Mouse (Mus musculus) intestine, embryonic 14.5 days (tissue): ENCODE data around the gene Tmem204. TPM values are rescaled to one million over a fixed set of nuclear protein-coding genes. Genes with fewer than 3 reads are reported as not detected.

ENCODE experiments used
- ATAC-seq: fragments of 200-750 bp; cut with Nextera tagmentation; replicated peaks from 2 replicates; pipeline ENCODE4 v1.8.0; 2017; ENCODE audit warnings: low read depth, moderate number of reproducible peaks, moderate TSS enrichment, moderate library complexity; ENCODE audit not compliant: low FRiP score, low TSS enrichment
- DNase-seq: peaks from one replicate; pipeline ENCODE4 v3.0.0-alpha.2; 2018; ENCODE audit warnings: low spot score
- H3K27ac ChIP-seq: fragments of 300-500 bp; sonication (generic); 2 replicates; pipeline ENCODE4 v1.5.1; 2014; ENCODE audit warnings: low read depth, mild to moderate bottlenecking, control low read depth
- H3K27me3 ChIP-seq: fragments of 300-500 bp; sonication (generic); replicated peaks from 2 replicates; pipeline ENCODE4 v1.6.1; 2014; ENCODE audit warnings: low read length, control low read depth; ENCODE audit not compliant: control insufficient read depth, insufficient read depth
- H3K36me3 ChIP-seq: fragments of 300-500 bp; sonication (generic); 2 replicates; pipeline ENCODE4 v1.6.1; 2014; ENCODE audit warnings: low read length, control low read depth; ENCODE audit not compliant: control insufficient read depth, insufficient read depth
- H3K4me1 ChIP-seq: fragments of 300-500 bp; sonication (generic); replicated peaks from 2 replicates; pipeline ENCODE4 v1.6.1; 2014; ENCODE audit warnings: low read length, control low read depth, mixed read lengths; ENCODE audit not compliant: control insufficient read depth, insufficient read depth
- H3K4me2 ChIP-seq: fragments of 300-500 bp; sonication (generic); 2 replicates; pipeline ENCODE4 v1.6.1; 2014; ENCODE audit warnings: low read length
- H3K4me3 ChIP-seq: fragments of 300-500 bp; sonication (generic); 2 replicates; pipeline ENCODE4 v1.5.1; 2014; ENCODE audit warnings: low read depth, low read length, control low read depth, mixed read lengths
- H3K9ac ChIP-seq: fragments of 300-500 bp; sonication (generic); 2 replicates; pipeline ENCODE4 v1.6.1; 2014; ENCODE audit warnings: mild to moderate bottlenecking, low read length
- H3K9me3 ChIP-seq: fragments of 300-500 bp; sonication (generic); 2 replicates; pipeline ENCODE4 v1.6.1; 2016; ENCODE audit warnings: low read length, control low read depth; ENCODE audit not compliant: control insufficient read depth
- WGBS: fragments of 180-500 bp; shearing (Covaris S2); extraction: QIAGEN DNeasy Blood & Tissue Kit; methylation state at CpG from one replicate; pipeline ENCODE4 v1.1.7; 2014; 5-methylcytosine and 5-hydroxymethylcytosine counted together
- polyA plus RNA-seq: library from polyadenylated mRNA; unstranded; fragments of >200 nt; fragmentation: Nextera tagmentation; extraction: Ambion mirVana; gene quantifications from 2 replicates; pipeline ENCODE4 v1.2.1, GENCODE M21; 2014

Gene Tmem204
- polyA plus RNA-seq, 1 experiment from 2014 or later, result 23.5 TPM

DNA sequence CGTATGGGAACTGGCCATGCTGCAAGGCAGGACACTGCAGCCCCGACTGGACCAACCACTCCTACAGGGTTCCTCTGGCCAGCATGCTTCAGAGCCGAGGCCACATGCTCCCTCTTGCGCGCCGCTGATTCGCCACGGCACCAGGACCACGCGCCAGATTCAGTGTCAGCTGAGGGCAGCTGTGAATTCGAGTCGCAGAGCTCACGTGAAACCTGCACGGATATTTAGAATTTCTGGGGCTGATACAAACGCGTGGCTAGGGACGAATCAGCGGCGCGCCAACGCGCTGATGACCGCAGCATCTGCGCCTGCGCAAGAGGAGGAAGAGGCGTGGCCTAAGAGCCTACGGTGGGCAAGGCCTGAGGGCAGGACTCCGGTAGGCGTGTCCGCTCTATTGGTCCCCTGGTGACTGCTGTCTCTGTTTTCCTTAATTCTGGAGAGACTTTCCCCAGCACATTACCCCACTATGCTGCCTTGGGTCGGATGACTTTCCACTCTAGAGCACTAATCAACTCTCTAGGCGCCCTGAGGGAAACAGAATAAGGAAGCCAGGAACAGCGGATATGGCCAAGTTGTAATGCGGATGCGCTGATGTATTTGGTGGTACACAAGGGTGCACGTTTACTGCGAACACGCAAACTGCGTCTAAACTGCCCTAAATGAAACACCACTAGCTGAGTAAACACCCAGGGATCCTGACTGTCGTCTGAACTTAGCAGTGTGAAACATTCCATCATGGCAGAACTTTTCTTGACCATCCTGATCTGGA, 32.5 kb upstream of the Tmem204 start, which contains the start of gene Telo2:
Telo2 (minus strand) TSS at position 304 of the 769 bp plus-strand sequence.
- ATAC-seq (peak; percentile 92), DNase-seq (peak; percentile 95)
- Histone ChIP-seq H3K4me2 (peak within 1 kb of the TSS; percentile 99), H3K27ac (peak within 1 kb of the TSS; percentile 97), H3K9me3 (no peaks in the 10 kb centered on the region), H3K27me3 (no peaks in the 10 kb centered on the region), H3K4me1 (peaks cover 5% of the 10 kb centered on the region), H3K36me3 (peaks cover 26% of the 10 kb centered on the region), H3K9ac (peak within 1 kb of the TSS; percentile 73), H3K4me3 (peak within 1 kb of the TSS; percentile 78)
- 6% methylated on average over 40 of the region's 40 CpGs for WGBS

DNA sequence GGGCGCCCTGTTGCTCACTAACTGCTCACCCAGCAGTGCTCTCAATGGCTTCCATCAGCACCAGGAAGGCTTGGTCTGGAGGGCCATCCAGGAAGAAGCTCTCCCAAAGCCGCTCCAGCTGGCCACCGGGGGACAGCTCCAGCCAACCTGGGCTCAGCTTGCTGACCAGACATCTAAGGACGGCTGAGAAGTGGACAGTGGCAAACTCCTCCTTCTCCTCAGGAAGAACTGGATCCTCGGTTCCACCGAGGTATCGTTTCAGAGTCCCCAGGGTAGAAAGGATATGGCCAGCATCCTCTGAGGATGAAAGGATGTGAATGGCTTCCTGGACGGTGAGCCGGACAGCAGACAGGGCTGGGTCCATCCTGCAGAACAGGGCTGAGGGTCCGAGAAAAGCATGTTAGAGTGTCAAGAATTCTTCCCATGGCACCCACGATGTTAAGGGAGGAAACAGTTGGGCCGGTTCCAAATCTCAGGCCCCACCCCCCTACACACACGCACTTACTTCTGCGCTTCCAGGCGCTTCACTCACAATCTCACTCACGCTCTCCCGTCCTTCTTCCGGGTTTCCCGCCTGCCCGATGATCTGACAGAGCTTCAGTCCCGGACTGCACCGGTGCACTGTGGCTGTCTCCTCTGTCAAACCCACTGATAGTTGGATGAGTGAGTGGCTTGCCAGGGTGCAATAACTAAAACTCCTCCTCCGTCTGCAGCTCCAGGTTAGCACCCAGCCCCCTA, 31.7 kb upstream of the Tmem204 start:
- DNase-seq, result no peak

DNA sequence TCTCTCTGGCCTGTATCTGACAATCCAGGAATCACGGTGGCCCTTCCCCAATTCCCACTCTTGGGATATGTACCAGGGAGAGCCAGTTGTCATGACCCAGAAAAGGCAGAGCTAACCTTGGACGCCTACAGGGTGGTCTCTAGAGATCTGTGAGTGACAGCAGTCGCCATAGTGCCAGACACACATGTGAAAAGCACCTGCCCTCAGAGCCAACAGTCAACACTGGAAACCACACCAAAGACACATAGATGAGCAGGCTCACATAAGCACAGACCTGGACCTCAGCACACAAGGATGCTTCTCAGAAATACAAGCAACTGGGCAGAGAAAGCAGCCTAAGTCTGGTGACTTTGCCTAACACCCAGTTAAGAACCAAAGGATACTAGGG, 29.0 kb upstream of the Tmem204 start:
- H3K4me1 ChIP-seq, result peaks cover 5% of the 10 kb centered on the region
- H3K9me3 ChIP-seq, result no peaks in the 10 kb centered on the region
- WGBS, result 87% methylated on average over 3 of the region's 3 CpGs
- no peak for ATAC-seq
- no peak overlapping the region for H3K9ac ChIP-seq
- no peak for DNase-seq
- H3K27me3 ChIP-seq, result no peaks in the 10 kb centered on the region
- H3K4me3 ChIP-seq, result no peak overlapping the region
- no peak overlapping the region for H3K4me2 ChIP-seq
- H3K27ac ChIP-seq, result no peak overlapping the region
- peaks cover 52% of the 10 kb centered on the region for H3K36me3 ChIP-seq

More for the DNA sequence above, 31.7 kb upstream of the Tmem204 start:
- Histone ChIP-seq H3K4me1 (peaks cover 5% of the 10 kb centered on the region), H3K4me2 (peak overlapping the region; percentile 99), H3K9ac (peak overlapping the region; percentile 73), H3K36me3 (peaks cover 34% of the 10 kb centered on the region), H3K27ac (peak overlapping the region; percentile 97), H3K27me3 (no peaks in the 10 kb centered on the region), H3K4me3 (peak overlapping the region; percentile 78), H3K9me3 (no peaks in the 10 kb centered on the region)
- peak; percentile 69 for ATAC-seq
- 8% methylated on average over 23 of the region's 23 CpGs for WGBS

- DNase-seq (no peak), ATAC-seq (no peak)
- 78% methylated on average over 8 of the region's 8 CpGs for WGBS
These were observed 28.5 kb upstream of the Tmem204 start for GRCm38 (mm10) chr17:25111739-25112422.

GRCm38 (mm10) chr17:25111220-25111619, 27.8 kb upstream of the Tmem204 start:
- Histone ChIP-seq H3K4me2 (no peak overlapping the region), H3K4me1 (peaks cover 5% of the 10 kb centered on the region), H3K36me3 (peaks cover 63% of the 10 kb centered on the region), H3K27ac (no peak overlapping the region), H3K27me3 (no peaks in the 10 kb centered on the region), H3K9ac (no peak overlapping the region), H3K9me3 (no peaks in the 10 kb centered on the region), H3K4me3 (no peak overlapping the region)
- WGBS, result 92% methylated on average over 5 of the region's 5 CpGs
- ATAC-seq (no peak), DNase-seq (no peak)

More at GRCm38 (mm10) chr17:25111739-25112422, 28.5 kb upstream of the Tmem204 start:
- H3K27ac ChIP-seq, result no peak overlapping the region
- no peak overlapping the region for H3K4me2 ChIP-seq
- no peak overlapping the region for H3K9ac ChIP-seq
- no peaks in the 10 kb centered on the region for H3K9me3 ChIP-seq
- H3K36me3 ChIP-seq, result peaks cover 58% of the 10 kb centered on the region
- H3K4me1 ChIP-seq, result peaks cover 5% of the 10 kb centered on the region
- H3K27me3 ChIP-seq, result no peaks in the 10 kb centered on the region
- no peak overlapping the region for H3K4me3 ChIP-seq

GRCm38 (mm10) chr17:25110590-25110989, 27.2 kb upstream of the Tmem204 start:
- H3K9me3 ChIP-seq, result no peaks in the 10 kb centered on the region
- DNase-seq (no peak), ATAC-seq (no peak)
- H3K4me3 ChIP-seq, result no peak overlapping the region
- no peak overlapping the region for H3K27ac ChIP-seq
- peaks cover 5% of the 10 kb centered on the region for H3K4me1 ChIP-seq
- peaks cover 70% of the 10 kb centered on the region for H3K36me3 ChIP-seq
- H3K9ac ChIP-seq, result no peak overlapping the region
- no peaks in the 10 kb centered on the region for H3K27me3 ChIP-seq
- no peak overlapping the region for H3K4me2 ChIP-seq
- WGBS, result 87% methylated on average over 6 of the region's 6 CpGs

GRCm38 (mm10) chr17:25109578-25109977, 26.2 kb upstream of the Tmem204 start:
- H3K4me3 ChIP-seq, result no peak overlapping the region
- peaks cover under 1% of the 10 kb centered on the region for H3K4me1 ChIP-seq
- ATAC-seq, result no peak
- DNase-seq, result peak; percentile 54
- whole genome bisulfite sequencing, result 81% methylated on average over 2 of the region's 2 CpGs
- H3K4me2 ChIP-seq, result no peak overlapping the region
- H3K9me3 ChIP-seq, result no peaks in the 10 kb centered on the region
- H3K36me3 ChIP-seq, result peaks cover 80% of the 10 kb centered on the region
- H3K9ac ChIP-seq, result no peak overlapping the region
- H3K27me3 ChIP-seq, result no peaks in the 10 kb centered on the region
- no peak overlapping the region for H3K27ac ChIP-seq

GRCm38 (mm10) chr17:25107786-25108185, 24.4 kb upstream of the Tmem204 start:
- Histone ChIP-seq H3K27ac (no peak overlapping the region), H3K9me3 (no peaks in the 10 kb centered on the region), H3K36me3 (peaks cover 85% of the 10 kb centered on the region), H3K27me3 (no peaks in the 10 kb centered on the region), H3K4me2 (no peak overlapping the region), H3K4me1 (no peaks in the 10 kb centered on the region), H3K9ac (no peak overlapping the region), H3K4me3 (no peak overlapping the region)
- no peak for DNase-seq
- whole genome bisulfite sequencing, result 88% methylated on average over 9 of the region's 16 CpGs
- ATAC-seq, result no peak
